Mouse (Mus musculus) CH12.LX (cell line): ENCODE measurements around the gene Spag5. TPM values are rescaled to one million over a fixed set of nuclear protein-coding genes. Genes with fewer than 3 reads are reported as not detected.

Experiments
- DNase-seq: peaks from one replicate; pipeline ENCODE4 v3.0.0-alpha.2; 2013; ENCODE audit errors: extremely low read depth
- H3K27ac ChIP-seq: 2 replicates; pipeline ENCODE4 v1.5.1; 2012; ENCODE audit warnings: low read depth, mild to moderate bottlenecking, control low read depth, moderate library complexity; ENCODE audit not compliant: insufficient read depth
- H3K27me3 ChIP-seq: replicated peaks from 2 replicates; pipeline ENCODE3; 2012; ENCODE audit warnings: inconsistent platforms
- H3K36me3 ChIP-seq, 2 experiments: replicated peaks in 1 of 2; 2 replicates each; pipeline versions ENCODE3 to v1.6.1; 2012; ENCODE audit warnings: inconsistent platforms in 1 of 2, low read length in 1 of 2, mild to moderate bottlenecking in 1 of 2, mixed read lengths in 1 of 2, moderate library complexity in 1 of 2; ENCODE audit not compliant: control insufficient read depth in 1 of 2, insufficient read depth in 1 of 2
- H3K4me1 ChIP-seq, 2 experiments: 2 replicates each; pipeline ENCODE4 v1.6.1; 2012; ENCODE audit warnings: inconsistent platforms in 1 of 2, moderate library complexity in 1 of 2; ENCODE audit not compliant: insufficient read depth in 2 of 2, control insufficient read depth in 1 of 2
- H3K4me2 ChIP-seq: 2 replicates; pipeline ENCODE4 v1.6.1; 2012; ENCODE audit warnings: low read depth, mild to moderate bottlenecking, control low read depth; ENCODE audit not compliant: poor library complexity, insufficient read depth, severe bottlenecking
- H3K4me3 ChIP-seq, 3 experiments: fragments of 150-350 bp in 1 of 3; sonication (generic) in 1 of 3; replicated peaks in 1 of 3; 2 replicates each; pipeline versions ENCODE3 to v1.5.1; 2011 to 2012; ENCODE audit warnings: low read depth in 2 of 3, low read length in 2 of 3, mild to moderate bottlenecking in 2 of 3, moderate library complexity in 2 of 3, control low read depth in 1 of 3, improper control_type of control experiment in 1 of 3, inconsistent platforms in 1 of 3, mixed read lengths in 1 of 3; ENCODE audit not compliant: poor library complexity in 1 of 3
- H3K79me2 ChIP-seq: replicated peaks from 2 replicates; pipeline ENCODE4 v1.6.1; 2012; ENCODE audit warnings: mild to moderate bottlenecking, moderate library complexity; ENCODE audit not compliant: control insufficient read depth, poor library complexity, insufficient read depth, severe bottlenecking; ENCODE audit errors: extremely low read depth
- H3K9ac ChIP-seq: 2 replicates; pipeline ENCODE4 v1.6.1; 2012; ENCODE audit warnings: low read depth, mild to moderate bottlenecking, control low read depth, moderate library complexity; ENCODE audit not compliant: insufficient read depth
- H3K9me3 ChIP-seq: replicated peaks from 2 replicates; pipeline ENCODE3; 2012; ENCODE audit warnings: low read length, inconsistent platforms, mixed read lengths
- BHLHE40 ChIP-seq: IDR thresholded peaks from 2 replicates; pipeline ENCODE4 v1.6.1; 2011; ENCODE audit warnings: mild to moderate bottlenecking, low read depth, low read length, improper control_type of control experiment
- CHD1 ChIP-seq: IDR thresholded peaks from 2 replicates; pipeline ENCODE4 v1.6.1; 2012; ENCODE audit warnings: low read depth, low read length, improper control_type of control experiment, inconsistent platforms
- CHD2 ChIP-seq: IDR thresholded peaks from 2 replicates; pipeline ENCODE4 v1.6.1; 2011; ENCODE audit warnings: low read length, improper control_type of control experiment
- CTCF ChIP-seq, 2 experiments: IDR thresholded peaks in 1 of 2; conservative IDR thresholded peaks in 1 of 2; 2 replicates each; pipeline ENCODE4 v1.5.1; 2011 to 2012; ENCODE audit warnings: low read depth in 2 of 2, low read length in 2 of 2, improper control_type of control experiment in 1 of 2, inconsistent platforms in 1 of 2, mild to moderate bottlenecking in 1 of 2, moderate library complexity in 1 of 2
- ELF1 ChIP-seq: IDR thresholded peaks from 2 replicates; pipeline ENCODE4 v1.6.1; 2014; ENCODE audit warnings: low read depth, mild to moderate bottlenecking, inconsistent platforms, low read length, improper control_type of control experiment
- EP300 ChIP-seq: IDR thresholded peaks from 2 replicates; pipeline ENCODE4 v1.6.1; 2011; ENCODE audit warnings: low read length, improper control_type of control experiment
- ETS1 ChIP-seq: conservative IDR thresholded peaks from 2 replicates; pipeline ENCODE4 v1.6.1; 2012; ENCODE audit warnings: low read depth, mild to moderate bottlenecking, inconsistent platforms, low read length, improper control_type of control experiment, moderate library complexity
- GABPA ChIP-seq: IDR thresholded peaks from 2 replicates; pipeline ENCODE4 v1.6.1; 2012; ENCODE audit warnings: low read depth, low read length, improper control_type of control experiment, inconsistent platforms; ENCODE audit not compliant: insufficient replicate concordance
- HCFC1 ChIP-seq: IDR thresholded peaks from 2 replicates; pipeline ENCODE4 v1.6.1; 2012; ENCODE audit warnings: low read depth, mild to moderate bottlenecking, inconsistent platforms, low read length, improper control_type of control experiment
- IRF4 ChIP-seq: IDR thresholded peaks from 2 replicates; pipeline ENCODE4 v1.6.1; 2014; ENCODE audit warnings: low read depth, mild to moderate bottlenecking, inconsistent platforms, low read length, improper control_type of control experiment
- JUND ChIP-seq: conservative IDR thresholded peaks from 2 replicates; pipeline ENCODE4 v1.6.1; 2011; ENCODE audit warnings: low read depth, low read length, improper control_type of control experiment
- KAT2A ChIP-seq: IDR thresholded peaks from 2 replicates; pipeline ENCODE4 v1.6.1; 2012; ENCODE audit warnings: low read length, improper control_type of control experiment, inconsistent platforms; ENCODE audit not compliant: insufficient replicate concordance
- MAFK ChIP-seq: IDR thresholded peaks from 2 replicates; pipeline ENCODE4 v1.6.1; 2011; ENCODE audit warnings: low read length, improper control_type of control experiment; ENCODE audit not compliant: insufficient replicate concordance
- MAX ChIP-seq: IDR thresholded peaks from 2 replicates; pipeline ENCODE4 v1.6.1; 2011; ENCODE audit warnings: low read length, improper control_type of control experiment
- MAZ ChIP-seq: IDR thresholded peaks from 2 replicates; pipeline ENCODE4 v1.6.1; 2012; ENCODE audit warnings: low read depth, mild to moderate bottlenecking, inconsistent platforms, low read length, improper control_type of control experiment, moderate library complexity
- MEF2A ChIP-seq: IDR thresholded peaks from 2 replicates; pipeline ENCODE4 v1.6.1; 2014; ENCODE audit warnings: low read depth, mild to moderate bottlenecking, inconsistent platforms, low read length, improper control_type of control experiment, borderline replicate concordance
- MXI1 ChIP-seq: IDR thresholded peaks from 2 replicates; pipeline ENCODE4 v1.6.1; 2011; ENCODE audit warnings: mild to moderate bottlenecking, low read depth, low read length, improper control_type of control experiment
- MYC ChIP-seq: IDR thresholded peaks from 2 replicates; pipeline ENCODE4 v1.6.1; 2011; ENCODE audit warnings: low read depth, mild to moderate bottlenecking, improper control_type of control experiment, low read length
- NELFE ChIP-seq: IDR thresholded peaks from 2 replicates; pipeline ENCODE4 v1.6.1; 2011; ENCODE audit warnings: low read depth, low read length, improper control_type of control experiment
- NRF1 ChIP-seq: IDR thresholded peaks from 2 replicates; pipeline ENCODE4 v1.6.1; 2014; ENCODE audit warnings: low read depth, mild to moderate bottlenecking, inconsistent platforms, low read length, improper control_type of control experiment, moderate library complexity
- PAX5 ChIP-seq: IDR thresholded peaks from 2 replicates; pipeline ENCODE4 v1.6.1; 2012; ENCODE audit warnings: low read length, inconsistent platforms, mixed read lengths
- POLR2A ChIP-seq: IDR thresholded peaks from 2 replicates; pipeline ENCODE4 v1.6.1; 2011; ENCODE audit warnings: low read depth, mild to moderate bottlenecking, improper control_type of control experiment, low read length
- RAD21 ChIP-seq: IDR thresholded peaks from 2 replicates; pipeline ENCODE4 v1.6.1; 2011; ENCODE audit warnings: low read depth, mild to moderate bottlenecking, low read length, improper control_type of control experiment, moderate library complexity
- RCOR1 ChIP-seq: conservative IDR thresholded peaks from 2 replicates; pipeline ENCODE4 v1.6.1; 2012; ENCODE audit warnings: low read depth, mild to moderate bottlenecking, inconsistent platforms, low read length, improper control_type of control experiment
- SIN3A ChIP-seq: IDR thresholded peaks from 2 replicates; pipeline ENCODE4 v1.6.1; 2012; ENCODE audit warnings: low read length, improper control_type of control experiment, inconsistent platforms
- SMC3 ChIP-seq: IDR thresholded peaks from 2 replicates; pipeline ENCODE4 v1.6.1; 2011; ENCODE audit warnings: low read depth, low read length, improper control_type of control experiment
- TBP ChIP-seq: conservative IDR thresholded peaks from 2 replicates; pipeline ENCODE4 v1.6.1; 2011; ENCODE audit warnings: low read depth, low read length, improper control_type of control experiment
- TCF12 ChIP-seq: IDR thresholded peaks from 2 replicates; pipeline ENCODE4 v1.6.1; 2014; ENCODE audit warnings: low read depth, mild to moderate bottlenecking, inconsistent platforms, low read length, improper control_type of control experiment
- UBTF ChIP-seq: IDR thresholded peaks from 2 replicates; pipeline ENCODE4 v1.6.1; 2012; ENCODE audit warnings: low read depth, mild to moderate bottlenecking, inconsistent platforms, low read length, improper control_type of control experiment, moderate library complexity
- USF1 ChIP-seq: IDR thresholded peaks from 2 replicates; pipeline ENCODE4 v1.6.1; 2014; ENCODE audit warnings: low read depth, mild to moderate bottlenecking, inconsistent platforms, low read length, improper control_type of control experiment
- USF2 ChIP-seq: conservative IDR thresholded peaks from 2 replicates; pipeline ENCODE4 v1.6.1; 2011; ENCODE audit warnings: low read depth, low read length, improper control_type of control experiment
- ZC3H11A ChIP-seq: IDR thresholded peaks from 2 replicates; pipeline ENCODE4 v1.6.1; 2012; ENCODE audit warnings: low read depth, mild to moderate bottlenecking, inconsistent platforms, low read length, improper control_type of control experiment
- ZKSCAN1 ChIP-seq: IDR thresholded peaks from 2 replicates; pipeline ENCODE4 v1.6.1; 2012; ENCODE audit warnings: low read depth, inconsistent platforms, low read length, improper control_type of control experiment, borderline replicate concordance
- ZMIZ1 ChIP-seq: IDR thresholded peaks from 2 replicates; pipeline ENCODE4 v1.6.1; 2012; ENCODE audit warnings: low read depth, mild to moderate bottlenecking, inconsistent platforms, low read length, improper control_type of control experiment
- ZNF384 ChIP-seq: IDR thresholded peaks from 2 replicates; pipeline ENCODE4 v1.6.1; 2012; ENCODE audit warnings: low read depth, low read length, improper control_type of control experiment, inconsistent platforms
- dilution Hi-C: fragments of 300-500 bp; cut with MboI; formaldehyde crosslinking; loops from 2 replicates; pipeline ENCODE4 v1.14.3; 2020; ENCODE audit warnings: low sequenced_read_pairs; ENCODE audit not compliant: extremely low pct_unique_long_range_greater_than_20kb, extremely low pct_ligation_motif_present
- in situ Hi-C: fragments of 300-500 bp; cut with MboI; formaldehyde crosslinking; loops from 3 replicates; pipeline ENCODE4 v1.14.3; 2019; ENCODE audit warnings: low sequenced_read_pairs, low pct_ligation_motif_present, low pct_unique_long_range_greater_than_20kb, mixed read lengths
- polyA plus RNA-seq: library from polyadenylated mRNA; unstranded; fragments of >175 nt; gene quantifications from 2 replicates; pipeline ENCODE4 v1.2.1, GENCODE M21; 2012; ENCODE audit warnings: low read depth; ENCODE audit not compliant: insufficient read length
- total RNA-seq, 2 experiments: library from RNA; depleted of rRNA; stranded (reverse); fragments of 300-350 nt in 1 of 2; fragments of >200 nt in 1 of 2; gene quantifications; 2 replicates each; pipeline ENCODE4 v1.2.3; 2012 to 2014

The Spag5 gene
- total and polyA plus RNA-seq, 3 experiments: 47.7 to 92.3 (median 57.0) TPM

GRCm38 (mm10) chr11:78345801-78346200 is 44.5 kb downstream of the Spag5 start:
- peak overlapping the region; percentile 38 to 75 (median 73) for H3K4me3 ChIP-seq
- in situ Hi-C loops: no loop called here
- no peaks in the 10 kb centered on the region for H3K9me3 ChIP-seq
- peak overlapping the region; percentile 77 for H3K4me2 ChIP-seq
- dilution Hi-C loops: no loop called here
- no peaks in the 10 kb centered on the region for H3K27me3 ChIP-seq
- peak; percentile 90 for DNase-seq
- TF ChIP-seq ZKSCAN1 (peak; percentile 83), NRF1 (no peak), EP300 (peak; percentile 75), UBTF (peak; percentile 33; the same call in 1 of the 2 replicates), KAT2A (0 out of 2 replicates have a peak, but pooled peaks have one; percentile 47), USF2 (no peak), HCFC1 (peak; percentile 63), USF1 (no peak), SMC3 (no peak), ZMIZ1 (peak; percentile 62; the same call in 1 of the 2 replicates), NELFE (peak; percentile 63; the same call in 1 of the 2 replicates), ZNF384 (no peak), RCOR1 (no peak; the same call in 1 of the 2 replicates), MAZ (peak; percentile 97), CHD2 (peak; percentile 64; the same call in 1 of the 2 replicates), PAX5 (no peak), MAX (peak; percentile 49; the same call in 1 of the 2 replicates), CTCF (conservative IDR thresholded peaks at IDR 0.05 in 1 of 2, IDR thresholded peaks at IDR 0.05 in 1 of 2; ENCODE audit: low read depth in 2 of 2, low read length in 2 of 2) (no peak), MXI1 (peak; percentile 80), RAD21 (no peak), ZC3H11A (no peak), MEF2A (peak; percentile 89), SIN3A (peak; percentile 66), MAFK (0 out of 2 replicates have a peak, but pooled peaks have one; percentile 46), JUND (no peak), TBP (0 out of 2 replicates have a peak, but pooled peaks have one; percentile 38), TCF12 (peak; percentile 68), ELF1 (peak; percentile 89), ETS1 (peak; percentile 73), CHD1 (peak; percentile 63), POLR2A (peak; percentile 61; the same call in 1 of the 2 replicates), BHLHE40 (peak; percentile 42; the same call in 1 of the 2 replicates), MYC (0 out of 2 replicates have a peak, but pooled peaks have one; percentile 20), IRF4 (peak; percentile 87), GABPA (no peak)
- peak overlapping the region; percentile 91 for H3K9ac ChIP-seq
- peaks cover 8% of the 10 kb centered on the region for H3K79me2 ChIP-seq
- H3K36me3 ChIP-seq: peaks cover 19 to 42% of the 10 kb centered on the region in 2 experiments
- H3K27ac ChIP-seq: peak overlapping the region; percentile 64
- H3K4me1 ChIP-seq: peaks cover 35 to 67% of the 10 kb centered on the region in 2 experiments
